Mouse (Mus musculus): ENCODE measurements at regions not wholly inside any gene's neighbourhood (a gene's known extent, or its start where the extent isn't known, plus 50 kb on each side); places are given as distances from the start of the nearest gene placed in this dataset.

- 58% methylated on average over 12 of the region's 12 CpGs for WGBS
- no peak for DNase-seq
- Histone ChIP-seq H3K27ac (ENCODE audit: insufficient read depth, low read depth, low read length) (no peak overlapping the region), H3K4me1 (ENCODE audit: control insufficient read depth, insufficient read depth, low read length) (no peaks in the 10 kb centered on the region), H3K4me3 (ENCODE audit: insufficient read depth, low read depth, low read length) (no peak overlapping the region), H3K36me3 (ENCODE audit: control insufficient read depth, insufficient read depth, low read length) (no peaks in the 10 kb centered on the region), H3K27me3 (replicated peaks; ENCODE audit: control insufficient read depth, insufficient read depth, low read length) (no peaks in the 10 kb centered on the region)
- no peak for TF ChIP-seq CTCF (conservative IDR thresholded peaks at IDR 0.05; ENCODE audit: insufficient read depth, insufficient read length, low read depth, low read length)
- TF ChIP-seq POLR2A (IDR thresholded peaks at IDR 0.05; ENCODE audit: low read depth, low read length) = no peak
These were observed 60.1 kb upstream of the Vps8 start for GRCm38 (mm10) chr16:21362663-21363367.

DNA sequence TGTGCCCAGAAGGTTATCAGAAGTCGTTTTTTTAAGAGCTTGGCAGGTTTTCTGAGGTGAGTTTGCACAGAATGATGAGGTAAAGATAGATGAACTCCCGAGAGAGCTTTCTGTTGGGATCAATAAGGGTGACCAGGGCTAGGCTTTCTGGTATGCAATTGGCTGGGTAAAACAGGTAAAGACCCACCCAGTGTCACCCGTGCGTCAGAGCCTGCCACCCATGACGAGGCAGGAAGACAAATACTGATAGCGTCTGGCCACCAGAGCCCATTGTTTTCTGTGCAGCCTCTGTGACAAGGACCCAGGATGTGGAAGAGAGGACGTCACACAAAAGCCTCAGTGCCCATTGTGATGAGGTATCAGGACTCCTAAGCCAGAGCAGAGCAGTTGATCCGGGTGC lies 58.0 kb upstream of the Vps8 start:
- Histone ChIP-seq H3K4me1 (ENCODE audit: control insufficient read depth, insufficient read depth, low read length) (no peaks in the 10 kb centered on the region), H3K27me3 (replicated peaks; ENCODE audit: control insufficient read depth, insufficient read depth, low read length) (no peaks in the 10 kb centered on the region), H3K4me3 (ENCODE audit: insufficient read depth, low read depth, low read length) (no peak overlapping the region), H3K27ac (ENCODE audit: insufficient read depth, low read depth, low read length) (no peak overlapping the region), H3K36me3 (ENCODE audit: control insufficient read depth, insufficient read depth, low read length) (no peaks in the 10 kb centered on the region)
- 56% methylated on average over 8 of the region's 8 CpGs for WGBS
- TF ChIP-seq POLR2A (IDR thresholded peaks at IDR 0.05; ENCODE audit: low read depth, low read length) (no peak), CTCF (conservative IDR thresholded peaks at IDR 0.05; ENCODE audit: insufficient read depth, insufficient read length, low read depth, low read length) (no peak)
- DNase-seq = no peak

GRCm38 (mm10) chr16:21367449-21367848 lies 55.5 kb upstream of the Vps8 start:
- Histone ChIP-seq H3K4me1 (ENCODE audit: control insufficient read depth, insufficient read depth, low read length) (no peaks in the 10 kb centered on the region), H3K4me3 (ENCODE audit: insufficient read depth, low read depth, low read length) (no peak overlapping the region), H3K36me3 (ENCODE audit: control insufficient read depth, insufficient read depth, low read length) (no peaks in the 10 kb centered on the region), H3K27me3 (replicated peaks; ENCODE audit: control insufficient read depth, insufficient read depth, low read length) (no peaks in the 10 kb centered on the region), H3K27ac (ENCODE audit: insufficient read depth, low read depth, low read length) (no peak overlapping the region)
- WGBS = 34% methylated on average over 8 of the region's 8 CpGs
- DNase-seq = peak; percentile 5
- TF ChIP-seq CTCF (conservative IDR thresholded peaks at IDR 0.05; ENCODE audit: insufficient read depth, insufficient read length, low read depth, low read length) (peak; percentile 44; the same call in 1 of the 2 replicates), POLR2A (IDR thresholded peaks at IDR 0.05; ENCODE audit: low read depth, low read length) (no peak)

DNA sequence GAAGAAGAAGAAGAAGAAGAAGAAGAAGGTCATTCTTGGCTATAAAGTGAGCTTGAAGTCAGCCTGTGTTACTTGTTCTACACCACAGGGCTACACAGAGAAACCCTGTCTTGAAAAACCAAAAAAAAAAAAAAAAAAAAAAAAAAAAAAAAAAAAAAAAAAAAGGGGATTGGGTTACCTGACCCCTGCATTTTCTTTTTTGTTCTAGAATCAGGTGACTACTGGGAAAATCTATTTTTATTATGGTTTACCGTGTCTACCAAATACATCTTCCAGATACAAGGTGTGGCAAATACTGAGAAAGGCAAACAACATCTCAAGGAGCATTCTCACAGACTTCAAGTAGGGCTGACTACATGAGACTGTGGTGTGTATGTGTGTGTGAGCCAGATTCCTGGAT lies 54.1 kb upstream of the Vps8 start:
- no peaks in the 10 kb centered on the region for H3K36me3 ChIP-seq (ENCODE audit: control insufficient read depth, insufficient read depth, low read length)
- no peaks in the 10 kb centered on the region for H3K4me1 ChIP-seq (ENCODE audit: control insufficient read depth, insufficient read depth, low read length)
- H3K27me3 ChIP-seq (replicated peaks; ENCODE audit: control insufficient read depth, insufficient read depth, low read length) = no peaks in the 10 kb centered on the region
- DNase-seq = no peak
- TF ChIP-seq CTCF (conservative IDR thresholded peaks at IDR 0.05; ENCODE audit: insufficient read depth, insufficient read length, low read depth, low read length) (no peak), POLR2A (IDR thresholded peaks at IDR 0.05; ENCODE audit: low read depth, low read length) (no peak)
- H3K27ac ChIP-seq (ENCODE audit: insufficient read depth, low read depth, low read length) = no peak overlapping the region
- no peak overlapping the region for H3K4me3 ChIP-seq (ENCODE audit: insufficient read depth, low read depth, low read length)
- 91% methylated on average over 1 of the region's 1 CpGs for WGBS

- Histone ChIP-seq H3K27ac (ENCODE audit: insufficient read depth, low read depth, low read length) (no peak overlapping the region), H3K27me3 (replicated peaks; ENCODE audit: control insufficient read depth, insufficient read depth, low read length) (no peaks in the 10 kb centered on the region), H3K36me3 (ENCODE audit: control insufficient read depth, insufficient read depth, low read length) (no peaks in the 10 kb centered on the region), H3K4me3 (ENCODE audit: insufficient read depth, low read depth, low read length) (no peak overlapping the region), H3K4me1 (ENCODE audit: control insufficient read depth, insufficient read depth, low read length) (no peaks in the 10 kb centered on the region)
- 62% methylated on average over 12 of the region's 12 CpGs for WGBS
- DNase-seq = no peak
- TF ChIP-seq POLR2A (IDR thresholded peaks at IDR 0.05; ENCODE audit: low read depth, low read length) = no peak
- no peak for TF ChIP-seq CTCF (conservative IDR thresholded peaks at IDR 0.05; ENCODE audit: insufficient read depth, insufficient read length, low read depth, low read length)
These were observed 53.1 kb upstream of the Vps8 start for GRCm38 (mm10) chr16:21369569-21370512.
